Mouse (Mus musculus) gastrocnemius, postnatal 14 days (tissue): ENCODE data around the gene Nek10. TPM values are rescaled to one million over a fixed set of nuclear protein-coding genes. Genes with fewer than 3 reads are reported as not detected.
"Not testable (repeated sequence)": the region's sequence is repeated elsewhere in the genome, so short reads cannot be mapped to it uniquely, and the experiment has no call there.

Source experiments
- DNase-seq: peaks from one replicate; pipeline ENCODE4 v3.0.0; 2021; ENCODE audit warnings: mixed read lengths
- intact Hi-C: fragments of 180-260 bp; cut with DNase I; formaldehyde crosslinking; loops from one replicate; pipeline ENCODE4 v1.15.1; 2025; ENCODE audit warnings: low total_unique reads
- total RNA-seq, 2 experiments: library from RNA; stranded (reverse); gene quantifications; 2 replicates each; pipeline ENCODE4 v1.2.3; 2021

Gene Nek10
- total RNA-seq, 2 experiments from 2014 or later, result 0.07 TPM; not detected in 1

GRCm38 (mm10) chr14:14970633-14971032 lies 167.4 kb downstream of the Nek10 start:
- intact Hi-C loops, result no loop called here
- DNase-seq, result no peak

- no peak for DNase-seq
- intact Hi-C loops, result no loop called here
Observed at GRCm38 (mm10) chr14:14971056-14971455, 167.8 kb downstream of the Nek10 start.

GRCm38 (mm10) chr14:14974156-14974555 lies 170.9 kb downstream of the Nek10 start:
- intact Hi-C loops, result no loop called here
- DNase-seq, result no peak

- intact Hi-C loops, result loop anchor here (5.0 kb wide), 1 partner anchor 122 kb away; no protein-coding TSS in a partner anchor
- DNase-seq, result not testable (repeated sequence)
Observed at GRCm38 (mm10) chr14:14984106-14984505, 180.9 kb downstream of the Nek10 start.

GRCm38 (mm10) chr14:14984710-14985647 lies 181.8 kb downstream of the Nek10 start:
- intact Hi-C loops, result loop anchor here (5.0 kb wide), 1 partner anchor 123 kb away; no protein-coding TSS in a partner anchor
- DNase-seq, result peak; percentile 70

GRCm38 (mm10) chr14:14987403-14987802 lies 184.2 kb downstream of the Nek10 start:
- no peak for DNase-seq
- intact Hi-C loops, result no loop called here

GRCm38 (mm10) chr14:14991642-14992041 lies 188.4 kb downstream of the Nek10 start:
- intact Hi-C loops, result no loop called here
- DNase-seq, result no peak

- intact Hi-C loops, result no loop called here
- DNase-seq, result no peak
Observed at GRCm38 (mm10) chr14:15011408-15011807, 208.2 kb downstream of the Nek10 start.

GRCm38 (mm10) chr14:15014799-15015198 lies 211.6 kb downstream of the Nek10 start:
- intact Hi-C loops, result no loop called here
- DNase-seq, result no peak

GRCm38 (mm10) chr14:15030626-15031025 lies 227.4 kb downstream of the Nek10 start:
- intact Hi-C loops, DNase-seq: not testable (repeated sequence)

GRCm38 (mm10) chr14:15034638-15035037 lies 231.4 kb downstream of the Nek10 start:
- intact Hi-C loops, DNase-seq: not testable (repeated sequence)

GRCm38 (mm10) chr14:15048186-15048585 lies 245.0 kb downstream of the Nek10 start:
- DNase-seq, result no peak
- intact Hi-C loops, result no loop called here

GRCm38 (mm10) chr14:15061496-15061895 lies 258.3 kb downstream of the Nek10 start:
- intact Hi-C loops, result no loop called here

More at GRCm38 (mm10) chr14:15061496-15061895, 258.3 kb downstream of the Nek10 start:
- no peak for DNase-seq

Other genes starting within 250 kb of the Nek10 start
- 10 to 100 TPM in 1 of 2 experiments, 1 to 10 TPM in 1; 9.7 to 10.9 TPM for gene Slc4a7, start 101.1 kb upstream of the Nek10 start, total RNA-seq